Mouse (Mus musculus): ENCODE results near the gene Krtap3-3. TPM values are rescaled to one million over a fixed set of nuclear protein-coding genes. Genes with fewer than 3 reads are reported as not detected.

Krtap3-3 gene
- total RNA-seq, 2 experiments from 2014 or later = not detected

Other genes with a start within 250 kb of the Krtap3-3 start
Only the 30 nearest of the 34 such genes appear.
- not detected in 2 replicates for gene Krt25, start 227.9 kb downstream of the Krtap3-3 start, total RNA-seq (2015; ENCODE audit: low replicate concordance)
- gene Krt25, start 227.9 kb downstream of the Krtap3-3 start, total RNA-seq (2017; ENCODE audit: low replicate concordance) = not detected in 2 replicates
- not detected in 2 replicates for gene Krt26, start 212.9 kb downstream of the Krtap3-3 start, total RNA-seq (2015; ENCODE audit: low replicate concordance)
- not detected in 2 replicates for gene Krt26, start 212.9 kb downstream of the Krtap3-3 start, total RNA-seq (2017; ENCODE audit: low replicate concordance)
- gene Krt27, start 199.8 kb downstream of the Krtap3-3 start, total RNA-seq (2015; ENCODE audit: low replicate concordance) = not detected in 2 replicates
- gene Krt27, start 199.8 kb downstream of the Krtap3-3 start, total RNA-seq (2017; ENCODE audit: low replicate concordance) = not detected in 2 replicates
- gene Krt28, start 176.0 kb downstream of the Krtap3-3 start, total RNA-seq (2015; ENCODE audit: low replicate concordance) = not detected in 2 replicates
- gene Krt28, start 176.0 kb downstream of the Krtap3-3 start, total RNA-seq (2017; ENCODE audit: low replicate concordance) = not detected in 2 replicates
- gene Krt10, start 161.5 kb downstream of the Krtap3-3 start, total RNA-seq (2015; ENCODE audit: low replicate concordance) = not detected in 2 replicates
- gene Krt10, start 161.5 kb downstream of the Krtap3-3 start, total RNA-seq (2017; ENCODE audit: low replicate concordance) = not detected in 2 replicates
- not detected in 2 replicates for gene Krt12, start 128.6 kb downstream of the Krtap3-3 start, total RNA-seq (2015; ENCODE audit: low replicate concordance)
- gene Krt12, start 128.6 kb downstream of the Krtap3-3 start, total RNA-seq (2017; ENCODE audit: low replicate concordance) = not detected in 2 replicates
- not detected in 2 replicates for gene Krt20, start 112.7 kb downstream of the Krtap3-3 start, total RNA-seq (2015; ENCODE audit: low replicate concordance)
- not detected in 2 replicates for gene Krt20, start 112.7 kb downstream of the Krtap3-3 start, total RNA-seq (2017; ENCODE audit: low replicate concordance)
- not detected in 2 replicates for gene Krt23, start 57.7 kb downstream of the Krtap3-3 start, total RNA-seq (2015; ENCODE audit: low replicate concordance)
- gene Krt23, start 57.7 kb downstream of the Krtap3-3 start, total RNA-seq (2017; ENCODE audit: low replicate concordance) = not detected in 2 replicates
- gene Krt39, start 29.5 kb downstream of the Krtap3-3 start, total RNA-seq (2015; ENCODE audit: low replicate concordance) = not detected in 2 replicates
- gene Krt39, start 29.5 kb downstream of the Krtap3-3 start, total RNA-seq (2017; ENCODE audit: low replicate concordance) = 0.70 TPM in 1 of 2 replicates, not detected in the other
- not detected in 2 replicates for gene Krt40, start 7.7 kb downstream of the Krtap3-3 start, total RNA-seq (2015; ENCODE audit: low replicate concordance)
- not detected in 2 replicates for gene Krt40, start 7.7 kb downstream of the Krtap3-3 start, total RNA-seq (2017; ENCODE audit: low replicate concordance)
- not detected in 2 replicates for gene Krtap3-2, start 6.0 kb upstream of the Krtap3-3 start, total RNA-seq (2015; ENCODE audit: low replicate concordance)
- gene Krtap3-2, start 6.0 kb upstream of the Krtap3-3 start, total RNA-seq (2017; ENCODE audit: low replicate concordance) = not detected in 2 replicates
- not detected in 2 replicates for gene Gm11939, start 8.6 kb upstream of the Krtap3-3 start, total RNA-seq (2015; ENCODE audit: low replicate concordance)
- not detected in 2 replicates for gene Gm11939, start 8.6 kb upstream of the Krtap3-3 start, total RNA-seq (2017; ENCODE audit: low replicate concordance)
- not detected in 2 replicates for gene Krtap3-1, start 15.8 kb upstream of the Krtap3-3 start, total RNA-seq (2015; ENCODE audit: low replicate concordance)
- not detected in 2 replicates for gene Krtap3-1, start 15.8 kb upstream of the Krtap3-3 start, total RNA-seq (2017; ENCODE audit: low replicate concordance)
- not detected in 2 replicates for gene Krtap1-5, start 30.2 kb upstream of the Krtap3-3 start, total RNA-seq (2015; ENCODE audit: low replicate concordance)
- not detected in 2 replicates for gene Krtap1-5, start 30.2 kb upstream of the Krtap3-3 start, total RNA-seq (2017; ENCODE audit: low replicate concordance)
- gene Krtap1-4, start 32.8 kb upstream of the Krtap3-3 start, total RNA-seq (2015; ENCODE audit: low replicate concordance) = not detected in 2 replicates
- gene Krtap1-4, start 32.8 kb upstream of the Krtap3-3 start, total RNA-seq (2017; ENCODE audit: low replicate concordance) = not detected in 2 replicates
- gene Krtap1-3, start 40.5 kb upstream of the Krtap3-3 start, total RNA-seq (2015; ENCODE audit: low replicate concordance) = not detected in 2 replicates
- not detected in 2 replicates for gene Krtap1-3, start 40.5 kb upstream of the Krtap3-3 start, total RNA-seq (2017; ENCODE audit: low replicate concordance)
- not detected in 2 replicates for gene Krtap9-3, start 47.2 kb upstream of the Krtap3-3 start, total RNA-seq (2015; ENCODE audit: low replicate concordance)
- gene Krtap9-3, start 47.2 kb upstream of the Krtap3-3 start, total RNA-seq (2017; ENCODE audit: low replicate concordance) = not detected in 2 replicates
- gene Gm11938, start 52.4 kb upstream of the Krtap3-3 start, total RNA-seq (2015; ENCODE audit: low replicate concordance) = not detected in 2 replicates
- gene Gm11938, start 52.4 kb upstream of the Krtap3-3 start, total RNA-seq (2017; ENCODE audit: low replicate concordance) = not detected in 2 replicates
- gene Gm11937, start 59.3 kb upstream of the Krtap3-3 start, total RNA-seq (2015; ENCODE audit: low replicate concordance) = not detected in 2 replicates
- gene Gm11937, start 59.3 kb upstream of the Krtap3-3 start, total RNA-seq (2017; ENCODE audit: low replicate concordance) = not detected in 2 replicates
- not detected in 2 replicates for gene Krtap2-4, start 64.0 kb upstream of the Krtap3-3 start, total RNA-seq (2015; ENCODE audit: low replicate concordance)
- not detected in 2 replicates for gene Krtap2-4, start 64.0 kb upstream of the Krtap3-3 start, total RNA-seq (2017; ENCODE audit: low replicate concordance)
- gene Gm11562, start 69.6 kb upstream of the Krtap3-3 start, total RNA-seq (2015; ENCODE audit: low replicate concordance) = not detected in 2 replicates
- not detected in 2 replicates for gene Gm11562, start 69.6 kb upstream of the Krtap3-3 start, total RNA-seq (2017; ENCODE audit: low replicate concordance)
- gene Krtap4-1, start 77.4 kb upstream of the Krtap3-3 start, total RNA-seq (2015; ENCODE audit: low replicate concordance) = not detected in 2 replicates
- gene Krtap4-1, start 77.4 kb upstream of the Krtap3-3 start, total RNA-seq (2017; ENCODE audit: low replicate concordance) = not detected in 2 replicates
- gene Krtap4-2, start 84.2 kb upstream of the Krtap3-3 start, total RNA-seq (2015; ENCODE audit: low replicate concordance) = not detected in 2 replicates
- gene Krtap4-2, start 84.2 kb upstream of the Krtap3-3 start, total RNA-seq (2017; ENCODE audit: low replicate concordance) = not detected in 2 replicates
- gene Krtap4-7, start 93.2 kb upstream of the Krtap3-3 start, total RNA-seq (2015; ENCODE audit: low replicate concordance) = not detected in 2 replicates
- not detected in 2 replicates for gene Krtap4-7, start 93.2 kb upstream of the Krtap3-3 start, total RNA-seq (2017; ENCODE audit: low replicate concordance)
- not detected in 2 replicates for gene Gm11555, start 99.4 kb upstream of the Krtap3-3 start, total RNA-seq (2015; ENCODE audit: low replicate concordance)
- not detected in 2 replicates for gene Gm11555, start 99.4 kb upstream of the Krtap3-3 start, total RNA-seq (2017; ENCODE audit: low replicate concordance)
- not detected in 2 replicates for gene Gm11563, start 108.1 kb upstream of the Krtap3-3 start, total RNA-seq (2015; ENCODE audit: low replicate concordance)
- gene Gm11563, start 108.1 kb upstream of the Krtap3-3 start, total RNA-seq (2017; ENCODE audit: low replicate concordance) = not detected in 2 replicates
- gene Krtap4-6, start 115.1 kb upstream of the Krtap3-3 start, total RNA-seq (2015; ENCODE audit: low replicate concordance) = not detected in 2 replicates
- not detected in 2 replicates for gene Krtap4-6, start 115.1 kb upstream of the Krtap3-3 start, total RNA-seq (2017; ENCODE audit: low replicate concordance)
- gene Gm14190, start 139.9 kb upstream of the Krtap3-3 start, total RNA-seq (2015; ENCODE audit: low replicate concordance) = not detected in 2 replicates
- gene Gm14190, start 139.9 kb upstream of the Krtap3-3 start, total RNA-seq (2017; ENCODE audit: low replicate concordance) = not detected in 2 replicates
- gene Gm14180, start 183.4 kb upstream of the Krtap3-3 start, total RNA-seq (2015; ENCODE audit: low replicate concordance) = not detected in 2 replicates
- not detected in 2 replicates for gene Gm14180, start 183.4 kb upstream of the Krtap3-3 start, total RNA-seq (2017; ENCODE audit: low replicate concordance)
- gene Gm11595, start 222.0 kb upstream of the Krtap3-3 start, total RNA-seq (2015; ENCODE audit: low replicate concordance) = not detected in 2 replicates
- gene Gm11595, start 222.0 kb upstream of the Krtap3-3 start, total RNA-seq (2017; ENCODE audit: low replicate concordance) = not detected in 2 replicates